Mouse (Mus musculus) intestine, embryonic 14.5 days (tissue): Measurements from ENCODE around the gene Tex9. TPM values are rescaled to one million over a fixed set of nuclear protein-coding genes. Genes with fewer than 3 reads are reported as not detected.

Experiments used
- ATAC-seq: fragments of 200-750 bp; cut with Nextera tagmentation; replicated peaks from 2 replicates; pipeline ENCODE4 v1.8.0; 2017; ENCODE audit warnings: low read depth, moderate number of reproducible peaks, moderate TSS enrichment, moderate library complexity; ENCODE audit not compliant: low FRiP score, low TSS enrichment
- DNase-seq: peaks from one replicate; pipeline ENCODE4 v3.0.0-alpha.2; 2018; ENCODE audit warnings: low spot score
- H3K27ac ChIP-seq: fragments of 300-500 bp; sonication (generic); 2 replicates; pipeline ENCODE4 v1.5.1; 2014; ENCODE audit warnings: low read depth, mild to moderate bottlenecking, control low read depth
- H3K27me3 ChIP-seq: fragments of 300-500 bp; sonication (generic); replicated peaks from 2 replicates; pipeline ENCODE4 v1.6.1; 2014; ENCODE audit warnings: low read length, control low read depth; ENCODE audit not compliant: control insufficient read depth, insufficient read depth
- H3K36me3 ChIP-seq: fragments of 300-500 bp; sonication (generic); 2 replicates; pipeline ENCODE4 v1.6.1; 2014; ENCODE audit warnings: low read length, control low read depth; ENCODE audit not compliant: control insufficient read depth, insufficient read depth
- H3K4me1 ChIP-seq: fragments of 300-500 bp; sonication (generic); replicated peaks from 2 replicates; pipeline ENCODE4 v1.6.1; 2014; ENCODE audit warnings: low read length, control low read depth, mixed read lengths; ENCODE audit not compliant: control insufficient read depth, insufficient read depth
- H3K4me2 ChIP-seq: fragments of 300-500 bp; sonication (generic); 2 replicates; pipeline ENCODE4 v1.6.1; 2014; ENCODE audit warnings: low read length
- H3K4me3 ChIP-seq: fragments of 300-500 bp; sonication (generic); 2 replicates; pipeline ENCODE4 v1.5.1; 2014; ENCODE audit warnings: low read depth, low read length, control low read depth, mixed read lengths
- H3K9ac ChIP-seq: fragments of 300-500 bp; sonication (generic); 2 replicates; pipeline ENCODE4 v1.6.1; 2014; ENCODE audit warnings: mild to moderate bottlenecking, low read length
- H3K9me3 ChIP-seq: fragments of 300-500 bp; sonication (generic); 2 replicates; pipeline ENCODE4 v1.6.1; 2016; ENCODE audit warnings: low read length, control low read depth; ENCODE audit not compliant: control insufficient read depth
- WGBS: fragments of 180-500 bp; shearing (Covaris S2); extraction: QIAGEN DNeasy Blood & Tissue Kit; methylation state at CpG from one replicate; pipeline ENCODE4 v1.1.7; 2014; 5-methylcytosine and 5-hydroxymethylcytosine counted together
- polyA plus RNA-seq: library from polyadenylated mRNA; unstranded; fragments of >200 nt; fragmentation: Nextera tagmentation; extraction: Ambion mirVana; gene quantifications from 2 replicates; pipeline ENCODE4 v1.2.1, GENCODE M21; 2014

The Tex9 gene
- polyA plus RNA-seq, 1 experiment from 2014 or later = 22.8 TPM

DNA sequence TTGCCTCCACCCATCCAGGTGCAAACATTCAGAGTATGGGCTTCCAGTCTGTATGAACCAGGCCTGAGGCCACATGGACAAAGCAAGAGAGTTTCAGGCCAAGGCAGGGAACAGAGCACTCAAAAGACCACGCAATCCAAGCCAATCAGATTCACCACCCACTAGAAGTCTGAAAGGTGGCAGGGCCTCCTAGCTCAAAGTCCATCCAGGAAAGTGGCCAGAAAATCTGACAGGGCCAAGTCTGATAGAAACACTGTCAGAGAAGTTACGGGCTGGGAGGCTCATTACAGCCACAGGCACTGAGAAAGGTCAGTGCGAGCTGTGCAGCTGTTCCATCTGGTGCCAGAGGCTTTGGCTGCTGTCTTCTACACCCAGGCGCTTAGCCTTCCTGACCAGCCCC, 38.8 kb upstream of the Tex9 start:
- WGBS = 28% methylated on average over 4 of the region's 4 CpGs
- peak; percentile 75 for DNase-seq
- H3K36me3 ChIP-seq = no peaks in the 10 kb centered on the region

GRCm38 (mm10) chr9:72530237-72530636, 38.2 kb upstream of the Tex9 start:
- Histone ChIP-seq H3K9me3 (no peaks in the 10 kb centered on the region), H3K36me3 (no peaks in the 10 kb centered on the region), H3K27ac (peak overlapping the region; percentile 98), H3K27me3 (no peaks in the 10 kb centered on the region), H3K4me3 (no peak overlapping the region), H3K4me1 (peaks cover 9% of the 10 kb centered on the region; the same call in 1 of the 2 replicates), H3K4me2 (peak overlapping the region; percentile 82; the same call in 1 of the 2 replicates), H3K9ac (no peak overlapping the region)
- WGBS = under 1% methylated on average over 12 of the region's 12 CpGs
- DNase-seq (peak; percentile 89), ATAC-seq (no peak)

More for the DNA sequence above, 38.8 kb upstream of the Tex9 start:
- Histone ChIP-seq H3K4me2 (peak overlapping the region; percentile 82), H3K9me3 (no peaks in the 10 kb centered on the region), H3K27ac (peak overlapping the region; percentile 98), H3K4me1 (peaks cover 9% of the 10 kb centered on the region; the same call in 1 of the 2 replicates), H3K9ac (peak overlapping the region; percentile 23; the same call in 1 of the 2 replicates), H3K4me3 (peak overlapping the region; percentile 96; the same call in 1 of the 2 replicates), H3K27me3 (no peaks in the 10 kb centered on the region)
- ATAC-seq = peak; percentile 37

DNA sequence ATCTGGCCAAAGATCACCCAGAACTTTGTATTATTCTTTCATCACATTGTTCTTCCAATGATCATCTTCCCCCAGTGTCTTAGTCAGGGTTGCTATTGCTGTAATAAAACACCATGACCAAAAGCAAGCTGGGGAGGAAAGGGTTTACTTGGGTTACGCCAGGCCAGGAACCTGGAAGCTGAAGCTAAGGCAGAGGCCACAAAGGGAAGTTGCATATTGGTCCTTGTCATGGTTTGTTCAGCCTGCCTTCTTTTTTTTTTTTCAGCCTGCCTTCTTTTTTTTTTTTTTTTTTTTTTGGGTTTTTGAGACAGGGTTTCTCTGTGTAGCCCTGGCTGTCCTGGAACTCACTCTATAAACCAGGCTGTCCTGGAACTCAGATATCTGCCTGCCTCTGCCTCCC, 34.1 kb upstream of the Tex9 start:
- Histone ChIP-seq H3K9ac (no peak overlapping the region), H3K27me3 (no peaks in the 10 kb centered on the region), H3K36me3 (no peaks in the 10 kb centered on the region), H3K9me3 (no peaks in the 10 kb centered on the region), H3K4me2 (no peak overlapping the region), H3K27ac (no peak overlapping the region), H3K4me1 (0 out of 2 replicates have a peak, but pooled peaks cover 5% of the 10 kb centered on the region), H3K4me3 (no peak overlapping the region)
- ATAC-seq (no peak), DNase-seq (no peak)
- 69% methylated on average over 1 of the region's 1 CpGs for WGBS

DNA sequence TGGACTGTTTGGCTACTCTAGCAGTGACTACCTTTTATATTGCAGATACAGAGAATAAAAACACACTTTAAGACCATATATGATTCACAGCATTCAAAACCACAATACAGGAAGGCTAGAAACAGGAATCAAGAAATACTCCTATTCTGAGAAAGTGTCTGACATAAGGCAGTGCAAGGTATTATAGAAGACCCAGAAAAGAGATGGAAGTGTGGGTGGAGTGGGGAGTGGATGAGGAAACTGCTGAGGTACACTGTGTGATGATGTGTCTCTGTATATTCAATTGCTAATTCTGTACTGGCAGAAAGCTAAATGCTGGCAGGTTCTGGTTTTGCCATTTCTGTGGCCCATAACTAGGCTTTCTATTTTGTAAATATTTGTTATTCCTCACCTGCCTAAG, 28.8 kb upstream of the Tex9 start:
- Histone ChIP-seq H3K9ac (no peak overlapping the region), H3K36me3 (no peaks in the 10 kb centered on the region), H3K4me2 (no peak overlapping the region), H3K27ac (no peak overlapping the region), H3K4me3 (no peak overlapping the region), H3K27me3 (no peaks in the 10 kb centered on the region), H3K9me3 (no peaks in the 10 kb centered on the region), H3K4me1 (no peaks in the 10 kb centered on the region)
- ATAC-seq = no peak
- no peak for DNase-seq

DNA sequence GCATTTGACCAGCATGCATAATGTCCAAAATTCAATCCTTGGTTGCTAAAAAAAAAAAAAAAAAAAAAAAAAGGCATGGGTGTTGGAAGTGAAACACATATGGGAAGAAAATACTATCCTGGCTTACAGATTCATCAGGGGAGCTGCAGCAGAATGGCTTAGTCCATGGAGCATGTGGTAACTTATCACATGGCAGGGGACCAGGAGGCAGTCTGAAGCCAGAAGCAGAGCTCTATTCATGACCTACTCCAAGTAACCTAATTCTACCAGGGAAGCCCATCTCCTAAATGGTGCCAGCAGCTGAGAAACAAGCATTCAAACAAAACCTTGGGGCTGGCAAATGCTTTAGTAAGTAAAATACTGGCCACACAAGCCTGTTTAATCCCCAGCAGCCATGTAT, 27.2 kb upstream of the Tex9 start:
- Histone ChIP-seq H3K9me3 (no peaks in the 10 kb centered on the region), H3K27ac (no peak overlapping the region), H3K4me2 (no peak overlapping the region), H3K27me3 (no peaks in the 10 kb centered on the region), H3K9ac (no peak overlapping the region), H3K4me1 (no peaks in the 10 kb centered on the region), H3K4me3 (no peak overlapping the region), H3K36me3 (no peaks in the 10 kb centered on the region)
- DNase-seq (no peak), ATAC-seq (no peak)

DNA sequence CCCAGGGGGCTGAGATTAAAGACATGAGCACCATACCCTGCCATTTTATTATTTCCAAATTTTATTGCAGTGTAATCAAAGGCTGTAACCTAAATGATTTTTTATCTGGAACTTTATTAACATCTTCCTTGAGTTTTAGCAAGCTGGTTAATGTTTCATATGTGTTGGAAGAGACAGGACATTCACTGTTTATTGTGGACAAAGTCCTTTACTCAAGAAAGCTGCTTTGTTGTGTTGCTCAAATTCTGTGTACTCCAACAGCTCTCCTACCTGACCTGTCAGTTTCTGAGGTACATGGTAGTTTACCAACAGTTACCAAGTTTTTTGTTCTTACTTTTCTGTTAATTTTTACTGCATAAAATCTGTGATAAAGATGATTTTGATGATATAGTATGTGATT, 23.4 kb upstream of the Tex9 start:
- Histone ChIP-seq H3K4me3 (no peak overlapping the region), H3K27me3 (no peaks in the 10 kb centered on the region), H3K9me3 (no peaks in the 10 kb centered on the region), H3K36me3 (no peaks in the 10 kb centered on the region), H3K4me2 (no peak overlapping the region), H3K27ac (no peak overlapping the region), H3K9ac (no peak overlapping the region), H3K4me1 (no peaks in the 10 kb centered on the region)
- DNase-seq = no peak
- no peak for ATAC-seq

GRCm38 (mm10) chr9:72512229-72512981, 20.4 kb upstream of the Tex9 start:
- Histone ChIP-seq H3K4me3 (no peak overlapping the region), H3K27ac (no peak overlapping the region), H3K27me3 (no peaks in the 10 kb centered on the region), H3K4me2 (no peak overlapping the region), H3K36me3 (no peaks in the 10 kb centered on the region), H3K9ac (no peak overlapping the region), H3K9me3 (no peaks in the 10 kb centered on the region), H3K4me1 (no peaks in the 10 kb centered on the region)
- ATAC-seq (no peak), DNase-seq (no peak)
- WGBS = 59% methylated on average over 11 of the region's 11 CpGs

- DNase-seq (no peak), ATAC-seq (no peak)
- no peaks in the 10 kb centered on the region for H3K27me3 ChIP-seq
- no peak overlapping the region for H3K4me3 ChIP-seq
- peaks cover 5% of the 10 kb centered on the region for H3K4me1 ChIP-seq
- no peaks in the 10 kb centered on the region for H3K36me3 ChIP-seq
- 77% methylated on average over 3 of the region's 3 CpGs for WGBS
- H3K9ac ChIP-seq = no peak overlapping the region
- H3K27ac ChIP-seq = no peak overlapping the region
- H3K4me2 ChIP-seq = no peak overlapping the region
- H3K9me3 ChIP-seq = no peaks in the 10 kb centered on the region
Measured at GRCm38 (mm10) chr9:72497171-72497570, 5.2 kb upstream of the Tex9 start.

- no peak overlapping the region for H3K4me2 ChIP-seq
- DNase-seq (no peak), ATAC-seq (no peak)
- H3K27me3 ChIP-seq = no peaks in the 10 kb centered on the region
- H3K4me3 ChIP-seq = no peak overlapping the region
- WGBS = 61% methylated on average over 2 of the region's 2 CpGs
- no peak overlapping the region for H3K27ac ChIP-seq
- no peaks in the 10 kb centered on the region for H3K36me3 ChIP-seq
- peaks cover 5% of the 10 kb centered on the region for H3K4me1 ChIP-seq
- H3K9ac ChIP-seq = no peak overlapping the region
- H3K9me3 ChIP-seq = no peaks in the 10 kb centered on the region
Measured at GRCm38 (mm10) chr9:72496691-72497090, 4.7 kb upstream of the Tex9 start.
